Mouse (Mus musculus) MEL (cell line): ENCODE data around the gene Leo1.

ENCODE experiments used
- CHD1 ChIP-seq: IDR thresholded peaks from 2 replicates; pipeline ENCODE4 v1.6.1; 2012; ENCODE audit warnings: low read depth, mild to moderate bottlenecking, inconsistent platforms, low read length, improper control_type of control experiment
- CTCF ChIP-seq, 3 experiments: IDR thresholded peaks in 2 of 3; conservative IDR thresholded peaks in 1 of 3; 2 replicates each; pipeline ENCODE4 v1.5.1; 2011 to 2012; ENCODE audit warnings: low read length in 3 of 3, low read depth in 2 of 3, mild to moderate bottlenecking in 2 of 3, improper control_type of control experiment in 1 of 3, inconsistent platforms in 1 of 3, mixed read lengths in 1 of 3, moderate library complexity in 1 of 3; ENCODE audit not compliant: control insufficient read depth in 1 of 3, insufficient read depth in 1 of 3, poor library complexity in 1 of 3, severe bottlenecking in 1 of 3
- E2F4 ChIP-seq: IDR thresholded peaks from 2 replicates; pipeline ENCODE4 v1.6.1; 2011; ENCODE audit warnings: low read depth, low read length, improper control_type of control experiment, borderline replicate concordance
- EP300 ChIP-seq, 2 experiments: IDR thresholded peaks; 2 replicates each; pipeline ENCODE4 v1.6.1; 2011; ENCODE audit warnings: improper control_type of control experiment in 2 of 2, low read length in 2 of 2, low read depth in 1 of 2, mild to moderate bottlenecking in 1 of 2
- HCFC1 ChIP-seq: IDR thresholded peaks from 2 replicates; pipeline ENCODE4 v1.6.1; 2012; ENCODE audit warnings: low read depth, mild to moderate bottlenecking, inconsistent platforms, low read length, improper control_type of control experiment, moderate library complexity
- NELFE ChIP-seq: IDR thresholded peaks from 2 replicates; pipeline ENCODE4 v1.6.1; 2011; ENCODE audit warnings: low read depth, low read length, improper control_type of control experiment
- POLR2A ChIP-seq, 2 experiments: IDR thresholded peaks; 2 replicates each; pipeline ENCODE4 v1.6.1; 2011 to 2012; ENCODE audit warnings: low read length in 2 of 2, mild to moderate bottlenecking in 2 of 2, control low read depth in 1 of 2, improper control_type of control experiment in 1 of 2, low read depth in 1 of 2, moderate library complexity in 1 of 2; ENCODE audit not compliant: control insufficient read depth in 1 of 2, insufficient read depth in 1 of 2, poor library complexity in 1 of 2
- TAL1 ChIP-seq: IDR thresholded peaks from 2 replicates; pipeline ENCODE4 v1.6.1; 2012; ENCODE audit warnings: mild to moderate bottlenecking, inconsistent platforms, low read length, moderate library complexity, mixed read lengths
- ZC3H11A ChIP-seq: IDR thresholded peaks from 2 replicates; pipeline ENCODE4 v1.6.1; 2012; ENCODE audit warnings: low read depth, mild to moderate bottlenecking, inconsistent platforms, low read length, improper control_type of control experiment
- ZMIZ1 ChIP-seq: IDR thresholded peaks from 2 replicates; pipeline ENCODE4 v1.6.1; 2012; ENCODE audit warnings: low read depth, mild to moderate bottlenecking, inconsistent platforms, low read length, improper control_type of control experiment, moderate library complexity

- TF ChIP-seq CHD1, result no peak
- no peak for TF ChIP-seq CTCF (IDR thresholded peaks at IDR 0.05 in 2 of 3, conservative IDR thresholded peaks at IDR 0.05 in 1 of 3; ENCODE audit: control insufficient read depth in 1 of 3, insufficient read depth in 1 of 3, low read depth in 2 of 3, low read length in 3 of 3, poor library complexity in 1 of 3, severe bottlenecking in 1 of 3)
- TF ChIP-seq TAL1, result no peak
- TF ChIP-seq E2F4, result no peak
- no peak for TF ChIP-seq EP300 (IDR thresholded peaks at IDR 0.05; ENCODE audit: low read depth in 1 of 2, low read length in 2 of 2)
- TF ChIP-seq NELFE, result no peak
- no peak for TF ChIP-seq HCFC1
- TF ChIP-seq ZMIZ1, result no peak
- TF ChIP-seq POLR2A (IDR thresholded peaks at IDR 0.05; ENCODE audit: control insufficient read depth in 1 of 2, insufficient read depth in 1 of 2, low read depth in 1 of 2, low read length in 2 of 2, poor library complexity in 1 of 2), result no peak
- no peak for TF ChIP-seq ZC3H11A
These were observed 5.4 kb upstream of the Leo1 start for GRCm38 (mm10) chr9:75435918-75436317.
